Mouse (Mus musculus) adrenal gland (tissue): ENCODE measurements around the gene Gm20877.
"Not testable (repeated sequence)": the region's sequence is repeated elsewhere in the genome, so short reads cannot be mapped to it uniquely, and the experiment has no call there.

Source experiments
- intact Hi-C: fragments of 180-260 bp; cut with DNase I; formaldehyde crosslinking; loops from one replicate; pipeline ENCODE4 v1.15.1; 2025
- long read RNA-seq, 2 experiments: library from polyadenylated mRNA; unstranded; transcript quantifications; one replicate each; pipeline ENCODE4 v2.0.0; 2020; ENCODE audit warnings: borderline replicate concordance in 1 of 2; ENCODE audit not compliant: insufficient replicate concordance in 1 of 2

The Gm20877 gene
- long read RNA-seq, experiment 1, result 0 reads
- long read RNA-seq, experiment 2, result 0 reads

DNA sequence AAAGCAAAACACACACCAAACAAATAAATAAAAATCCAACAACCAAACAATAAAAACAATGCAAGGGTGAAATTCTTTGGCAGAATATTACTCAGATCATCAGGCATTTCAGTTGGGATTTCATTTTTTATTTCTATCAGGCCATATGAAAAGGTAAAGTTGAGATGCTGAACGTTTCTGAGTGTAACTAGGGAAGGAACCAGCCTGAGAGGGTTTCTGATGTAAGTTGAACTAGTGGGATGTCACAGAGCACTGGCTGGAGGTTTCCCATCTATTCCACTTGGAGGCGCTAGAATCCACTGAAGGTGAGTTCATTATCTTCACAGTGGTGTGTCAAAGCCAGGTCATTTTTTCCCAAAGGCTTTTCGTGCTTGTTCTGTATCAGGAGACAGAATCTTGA lies at the start of gene Gm20877:
Gene Gm20877 (plus strand): TSS at position 301 of the 400 bp plus-strand sequence.
- intact Hi-C loops, result not testable (repeated sequence)
